Mouse (Mus musculus): Measurements from ENCODE around the gene Sgsm3. TPM values are rescaled to one million over a fixed set of nuclear protein-coding genes. Genes with fewer than 3 reads are reported as not detected.

Sgsm3 gene
- total RNA-seq, 2 experiments from 2014 or later = 9.8 to 10.9 TPM

DNA sequence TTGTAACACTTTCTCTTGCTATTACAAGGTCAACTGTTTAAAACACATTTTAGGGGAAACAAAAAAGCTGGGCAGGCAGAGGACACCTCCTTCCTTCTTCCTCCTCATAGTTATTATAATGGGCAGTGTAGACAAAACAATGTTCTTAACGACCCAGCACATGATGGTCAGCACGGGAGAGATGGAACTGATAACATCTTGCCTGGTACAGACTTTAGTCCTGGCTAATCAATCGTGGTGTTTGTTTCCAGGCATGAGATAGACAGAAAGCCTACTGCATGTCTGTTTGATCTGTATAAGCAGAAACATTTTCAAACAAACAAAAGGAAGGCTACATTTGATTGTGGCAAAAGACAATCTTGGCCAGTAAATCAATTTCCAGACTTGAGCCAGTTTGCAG is 72.9 kb downstream of the Sgsm3 start:
- intact Hi-C loops (cut with DNase I) = no loop called here
- no peak for DNase-seq

DNA sequence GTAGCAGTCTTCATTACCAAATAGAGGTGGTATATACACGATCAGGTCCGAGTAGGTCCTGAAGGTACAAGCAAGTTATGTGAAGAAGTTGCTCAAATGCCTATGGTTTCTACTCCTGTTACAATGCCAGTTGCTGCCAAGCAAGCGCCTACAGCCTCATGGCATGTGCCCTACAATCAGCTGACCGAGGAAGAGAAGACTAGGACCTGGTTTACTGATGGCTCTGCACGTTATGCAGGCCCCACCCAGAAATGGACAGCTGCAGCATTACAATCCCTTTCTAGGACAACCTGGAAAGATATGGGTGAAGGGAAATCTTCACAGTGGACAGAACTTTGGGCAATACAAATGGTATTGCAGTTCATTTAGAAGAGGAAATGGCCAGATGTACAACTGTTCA is 74.9 kb downstream of the Sgsm3 start:
- intact Hi-C loops (cut with DNase I) = no loop called here
- DNase-seq = no peak

DNA sequence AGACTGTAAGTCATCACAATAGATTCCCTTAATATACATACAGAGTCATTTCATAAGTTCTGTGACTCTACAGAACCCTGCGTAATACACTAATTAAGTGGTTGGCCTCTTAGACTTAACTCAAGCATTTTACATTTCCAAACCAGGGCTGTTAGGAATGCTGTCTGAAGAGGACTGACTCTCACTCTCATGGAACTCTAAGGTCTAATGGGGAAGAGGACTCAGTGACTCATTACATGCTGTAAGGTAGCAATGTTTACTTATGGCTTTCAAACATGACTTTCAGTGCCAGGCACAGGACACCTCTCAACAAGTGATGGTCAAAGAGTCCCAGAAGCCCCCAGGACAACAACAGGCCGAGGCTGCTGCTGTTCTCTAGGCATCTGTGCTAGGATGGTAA is 77.9 kb downstream of the Sgsm3 start:
- DNase-seq = no peak
- intact Hi-C loops (cut with DNase I) = no loop called here

DNA sequence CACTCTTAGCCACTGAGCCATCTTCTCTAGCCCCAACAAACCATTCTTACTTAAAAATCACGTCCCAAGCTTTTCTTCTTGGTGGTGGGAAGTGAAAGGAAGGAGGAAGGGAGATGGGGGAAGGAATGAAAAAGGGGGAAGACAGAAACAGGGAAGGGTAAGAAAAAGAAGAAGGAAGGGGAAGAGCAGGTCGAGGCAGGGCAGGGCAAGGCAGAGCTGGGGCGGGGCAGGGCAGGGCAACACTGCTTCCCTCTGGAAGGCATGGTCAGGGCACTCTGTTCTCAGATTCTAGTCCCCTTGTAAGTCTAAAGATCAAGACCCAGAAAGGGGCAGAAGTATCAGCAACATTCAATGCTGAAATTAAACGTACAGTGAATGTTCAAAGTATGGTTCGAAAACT is 80.2 kb downstream of the Sgsm3 start:
- intact Hi-C loops (cut with DNase I) = no loop called here
- DNase-seq = no peak

DNA sequence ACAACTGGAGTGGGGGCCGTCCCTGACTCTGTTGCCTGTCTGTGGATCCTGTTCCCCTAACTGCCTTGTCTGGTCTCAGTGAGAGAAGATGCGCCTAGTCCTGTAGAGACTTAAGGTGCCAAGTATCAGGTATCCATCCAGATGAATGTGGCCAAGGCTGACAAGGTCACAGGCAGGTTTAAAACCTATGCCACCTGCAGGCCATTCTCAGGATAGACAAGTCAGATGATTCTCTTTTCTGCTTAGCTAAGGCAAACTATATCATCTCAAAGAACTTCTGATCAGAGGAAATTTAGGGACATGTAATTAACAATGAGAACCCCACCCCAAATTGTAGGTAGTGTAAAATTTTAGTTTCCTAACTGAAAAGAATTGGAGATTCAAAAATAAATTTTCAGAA is 83.4 kb downstream of the Sgsm3 start:
- intact Hi-C loops (cut with DNase I) = no loop called here
- DNase-seq = no peak

Small RNAs within 50 kb of the gene (microRNA-seq; reads per million reads assigned to microRNA genes)
- 10.7 to 15.6 reads per million in 2 experiments for gene Mir5113

Other genes with a start within 250 kb of the Sgsm3 start
- gene Adsl, start 29.3 kb upstream of the Sgsm3 start, total RNA-seq (2021) = 10 to 100 TPM; 84.9 to 94.4 TPM
- gene Mrtfa, start 213.0 kb downstream of the Sgsm3 start, total RNA-seq (2021) = 10 to 100 TPM; 12.3 to 13.9 TPM